Mouse (Mus musculus) embryonic facial prominence, embryonic 10.5 days (tissue): ENCODE measurements around the gene Gna11. TPM values are rescaled to one million over a fixed set of nuclear protein-coding genes. Genes with fewer than 3 reads are reported as not detected.

Experiments used
- DNase-seq: peaks from one replicate; pipeline ENCODE4 v3.0.0-alpha.2; 2017; ENCODE audit warnings: low spot score
- H3K27ac ChIP-seq: fragments of 300-500 bp; sonication (generic); replicated peaks from 2 replicates; pipeline ENCODE4 v1.5.1; 2016; ENCODE audit warnings: mild to moderate bottlenecking
- H3K27me3 ChIP-seq: fragments of 300-500 bp; sonication (generic); replicated peaks from 2 replicates; pipeline ENCODE4 v1.6.1; 2016; ENCODE audit warnings: low read depth, mild to moderate bottlenecking; ENCODE audit not compliant: poor library complexity, severe bottlenecking
- H3K36me3 ChIP-seq: fragments of 300-500 bp; sonication (generic); replicated peaks from 2 replicates; pipeline ENCODE4 v1.6.1; 2016; ENCODE audit warnings: mild to moderate bottlenecking, moderate library complexity
- H3K4me1 ChIP-seq: fragments of 300-500 bp; sonication (generic); 2 replicates; pipeline ENCODE4 v1.6.1; 2016
- H3K4me3 ChIP-seq: fragments of 300-500 bp; sonication (generic); 2 replicates; pipeline ENCODE4 v1.5.1; 2016; ENCODE audit warnings: mild to moderate bottlenecking, moderate library complexity
- H3K9me3 ChIP-seq: fragments of 300-500 bp; sonication (generic); 2 replicates; pipeline ENCODE4 v1.6.1; 2016; ENCODE audit warnings: mild to moderate bottlenecking
- WGBS: fragments of 180-500 bp; shearing (Covaris S2); methylation state at CpG from one replicate; pipeline ENCODE4 v1.1.7; 2016; 5-methylcytosine and 5-hydroxymethylcytosine counted together
- polyA plus RNA-seq: library from polyadenylated mRNA; unstranded; fragments of >200 nt; fragmentation: Nextera tagmentation; extraction: Ambion mirVana; gene quantifications from 2 replicates; pipeline ENCODE4 v1.2.1, GENCODE M21; 2016

Gna11 gene
- 79.0 and 80.4 TPM in 2 replicates for polyA plus RNA-seq

DNA sequence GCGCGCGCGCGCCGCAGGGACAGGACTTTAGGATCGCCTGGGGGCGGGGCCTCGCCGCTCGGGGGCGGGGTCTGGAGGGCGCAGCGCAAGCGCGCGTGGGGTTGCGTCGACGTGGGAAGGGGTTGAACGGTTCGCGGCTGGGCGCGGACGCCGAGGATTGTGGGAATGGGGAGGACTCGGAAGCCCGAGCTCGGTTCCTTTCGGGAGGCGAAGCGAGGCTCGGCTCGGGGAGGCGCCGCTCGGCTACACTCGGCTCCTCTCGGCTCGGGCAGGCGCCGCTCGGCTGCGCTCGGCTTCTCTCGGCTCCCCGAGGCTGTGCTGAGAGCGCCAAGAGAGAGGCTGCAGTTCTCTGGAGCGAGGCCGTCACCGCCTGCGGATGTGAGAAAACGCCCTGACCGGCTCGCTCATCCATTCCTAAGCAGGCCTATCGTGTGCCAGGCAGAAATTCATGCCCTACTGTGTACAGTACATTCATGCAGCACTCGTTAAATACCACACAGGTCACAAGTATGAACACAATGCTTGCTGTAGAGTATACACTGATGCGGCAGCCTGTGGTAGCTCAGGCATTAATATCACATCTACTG lies at the start of gene Gna11:
Gene Gna11, minus strand, starts transcription at position 30 of the 587 bp plus-strand sequence.
- peak; percentile 100 for DNase-seq
- Histone ChIP-seq H3K4me3 (peak within 1 kb of the TSS; percentile 80), H3K4me1 (peaks cover 39% of the 10 kb centered on the region), H3K36me3 (peaks cover 21% of the 10 kb centered on the region), H3K9me3 (no peaks in the 10 kb centered on the region), H3K27me3 (no peaks in the 10 kb centered on the region), H3K27ac (peak within 1 kb of the TSS; percentile 93)
- 1% methylated on average over 59 of the region's 59 CpGs for WGBS

DNA sequence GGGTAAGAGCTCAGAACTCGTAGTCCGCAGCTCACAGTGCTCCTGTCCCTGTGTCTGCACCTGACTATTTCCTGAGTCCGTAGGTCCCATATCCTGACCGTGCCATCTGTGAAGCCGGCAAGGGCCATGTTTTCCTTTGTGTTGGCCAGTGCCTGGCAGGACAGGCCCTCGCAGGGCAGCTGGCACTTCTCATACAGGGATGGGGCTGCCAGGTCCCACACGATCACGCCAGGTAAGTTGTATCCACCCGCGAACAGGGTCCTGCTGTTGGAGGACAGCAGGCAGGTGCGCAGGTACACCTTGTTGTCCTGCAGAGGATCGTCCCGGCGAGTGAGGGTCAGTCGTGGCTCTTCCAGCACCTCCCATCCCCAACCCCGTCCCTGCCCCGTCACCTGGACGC lies 48.9 kb upstream of the Gna11 start:
- Histone ChIP-seq H3K9me3 (no peaks in the 10 kb centered on the region), H3K27me3 (peaks cover 100% of the 10 kb centered on the region), H3K4me1 (peaks cover 42% of the 10 kb centered on the region), H3K27ac (no peak overlapping the region), H3K4me3 (no peak overlapping the region), H3K36me3 (peaks cover 3% of the 10 kb centered on the region; the same call in 1 of the 2 replicates)
- 75% methylated on average over 18 of the region's 18 CpGs for WGBS
- DNase-seq = no peak

- Histone ChIP-seq H3K4me1 (peaks cover 35% of the 10 kb centered on the region), H3K4me3 (no peak overlapping the region), H3K36me3 (peaks cover 9% of the 10 kb centered on the region), H3K27me3 (peaks cover 100% of the 10 kb centered on the region), H3K27ac (no peak overlapping the region), H3K9me3 (no peaks in the 10 kb centered on the region)
- 67% methylated on average over 4 of the region's 4 CpGs for WGBS
- no peak for DNase-seq
Observed at GRCm38 (mm10) chr10:81593223-81593622, 48.2 kb upstream of the Gna11 start.

- 84% methylated on average over 7 of the region's 7 CpGs for WGBS
Observed at GRCm38 (mm10) chr10:81592631-81593030, 47.6 kb upstream of the Gna11 start.

DNA sequence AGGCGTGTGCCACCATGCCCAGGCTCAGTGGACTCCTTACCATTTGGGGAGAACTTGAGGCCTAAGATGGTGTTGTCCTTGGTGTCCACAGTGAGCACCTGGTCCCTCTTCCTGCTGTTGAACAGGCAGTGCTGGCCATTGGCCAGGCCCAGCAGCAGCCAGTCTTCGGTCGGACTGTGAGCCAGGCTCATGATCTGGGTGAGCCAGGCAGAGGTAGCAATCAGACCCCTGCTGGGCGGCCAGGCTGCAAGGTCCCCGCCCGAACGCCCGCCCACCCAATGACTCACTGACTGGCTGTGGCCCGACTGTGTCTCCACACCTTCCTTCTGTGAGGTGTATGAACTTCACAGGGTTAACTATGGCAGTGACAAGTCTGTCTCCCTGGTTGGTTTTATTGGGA lies 46.9 kb upstream of the Gna11 start:
- Histone ChIP-seq H3K9me3 (0 out of 2 replicates have a peak, but pooled peaks cover 3% of the 10 kb centered on the region), H3K36me3 (peaks cover 23% of the 10 kb centered on the region), H3K4me1 (peaks cover 21% of the 10 kb centered on the region), H3K27me3 (peaks cover 100% of the 10 kb centered on the region), H3K4me3 (no peak overlapping the region), H3K27ac (no peak overlapping the region)
- 76% methylated on average over 9 of the region's 9 CpGs for WGBS
- DNase-seq = no peak

More at GRCm38 (mm10) chr10:81592631-81593030, 47.6 kb upstream of the Gna11 start:
- Histone ChIP-seq H3K36me3 (peaks cover 15% of the 10 kb centered on the region), H3K4me3 (no peak overlapping the region), H3K9me3 (0 out of 2 replicates have a peak, but pooled peaks cover 3% of the 10 kb centered on the region), H3K27me3 (peaks cover 100% of the 10 kb centered on the region), H3K27ac (no peak overlapping the region), H3K4me1 (peaks cover 29% of the 10 kb centered on the region)
- DNase-seq = no peak

GRCm38 (mm10) chr10:81588739-81589138 lies 43.7 kb upstream of the Gna11 start:
- Histone ChIP-seq H3K27ac (no peak overlapping the region), H3K9me3 (0 out of 2 replicates have a peak, but pooled peaks cover 3% of the 10 kb centered on the region), H3K36me3 (peaks cover 28% of the 10 kb centered on the region), H3K4me1 (peaks cover 7% of the 10 kb centered on the region; the same call in 1 of the 2 replicates), H3K4me3 (no peak overlapping the region), H3K27me3 (peaks cover 98% of the 10 kb centered on the region)
- DNase-seq = no peak
- WGBS = 69% methylated on average over 7 of the region's 7 CpGs

- peaks cover 98% of the 10 kb centered on the region for H3K27me3 ChIP-seq
- 58% methylated on average over 6 of the region's 6 CpGs for WGBS
- H3K36me3 ChIP-seq = peaks cover 20% of the 10 kb centered on the region
- H3K27ac ChIP-seq = no peak overlapping the region
- H3K4me3 ChIP-seq = no peak overlapping the region
- H3K9me3 ChIP-seq = 0 out of 2 replicates have a peak, but pooled peaks cover 3% of the 10 kb centered on the region
- DNase-seq = no peak
- peaks cover 47% of the 10 kb centered on the region for H3K4me1 ChIP-seq
Observed at GRCm38 (mm10) chr10:81583347-81583746, 38.4 kb upstream of the Gna11 start.

GRCm38 (mm10) chr10:81580441-81581070 lies 35.6 kb upstream of the Gna11 start:
- Histone ChIP-seq H3K27ac (0 out of 2 replicates have a peak overlapping the region, but pooled peaks have one; percentile 3), H3K27me3 (peaks cover 98% of the 10 kb centered on the region), H3K4me3 (peak overlapping the region; percentile 19; the same call in 1 of the 2 replicates), H3K4me1 (peaks cover 55% of the 10 kb centered on the region), H3K9me3 (no peaks in the 10 kb centered on the region), H3K36me3 (no peaks in the 10 kb centered on the region; the same call in 1 of the 2 replicates)
- WGBS = 48% methylated on average over 25 of the region's 25 CpGs
- DNase-seq = peak; percentile 40

DNA sequence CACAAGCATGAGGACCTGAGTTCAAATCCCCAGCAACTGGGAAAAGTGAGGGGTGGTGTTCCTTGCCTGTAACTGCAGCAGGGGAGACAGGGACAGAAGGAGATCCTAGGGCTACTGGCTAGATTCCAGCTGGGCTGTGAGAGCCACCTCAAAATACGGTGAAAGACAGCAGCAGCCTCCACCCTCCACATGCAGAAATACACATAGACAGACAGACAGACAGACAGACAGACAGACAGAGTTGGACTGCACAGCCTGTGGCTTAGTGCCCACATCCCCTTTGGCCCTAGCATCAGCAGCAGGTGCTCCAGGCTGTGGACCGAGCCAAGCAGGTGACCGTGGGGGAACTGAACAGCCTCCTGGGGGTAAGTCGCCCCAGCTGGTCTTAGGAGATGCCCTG lies 35.0 kb upstream of the Gna11 start:
- peak overlapping the region; percentile 19; the same call in 1 of the 2 replicates for H3K4me3 ChIP-seq
- H3K27me3 ChIP-seq = peaks cover 98% of the 10 kb centered on the region
- H3K27ac ChIP-seq = no peak overlapping the region
- no peaks in the 10 kb centered on the region; the same call in 1 of the 2 replicates for H3K36me3 ChIP-seq
- H3K9me3 ChIP-seq = no peaks in the 10 kb centered on the region
- 66% methylated on average over 4 of the region's 4 CpGs for WGBS
- no peak for DNase-seq
- peaks cover 61% of the 10 kb centered on the region for H3K4me1 ChIP-seq

- Histone ChIP-seq H3K27ac (peak overlapping the region; percentile 82), H3K27me3 (peaks cover 89% of the 10 kb centered on the region), H3K9me3 (no peaks in the 10 kb centered on the region), H3K4me1 (peaks cover 65% of the 10 kb centered on the region), H3K4me3 (peak overlapping the region; percentile 64), H3K36me3 (no peaks in the 10 kb centered on the region)
- DNase-seq = peak; percentile 34
- 2% methylated on average over 6 of the region's 6 CpGs for WGBS
Observed at GRCm38 (mm10) chr10:81575695-81576094, 30.7 kb upstream of the Gna11 start.

DNA sequence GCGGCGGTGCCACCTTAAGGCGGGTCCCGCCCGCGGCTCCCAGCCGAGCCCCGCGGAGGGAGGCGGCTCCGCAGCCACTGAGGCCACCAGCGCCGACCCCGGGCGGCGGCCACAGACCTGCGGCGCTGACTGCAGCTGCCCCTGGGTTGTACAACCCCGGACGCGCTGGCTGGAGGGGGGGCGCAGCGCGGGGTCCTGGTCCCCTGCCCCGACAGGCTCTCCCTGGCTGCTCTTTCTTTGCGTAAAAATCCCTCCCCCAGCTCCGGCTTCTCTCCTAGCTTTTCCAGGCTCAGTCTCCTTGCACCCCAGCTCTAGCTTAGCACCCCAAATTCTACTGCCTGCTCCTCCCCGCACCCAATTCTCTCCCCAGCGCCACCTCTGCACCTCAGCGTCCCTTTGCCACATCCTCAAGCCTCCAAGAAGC lies 30.2 kb upstream of the Gna11 start:
- WGBS = under 1% methylated on average over 30 of the region's 30 CpGs
- DNase-seq = peak; percentile 73
- H3K27me3 ChIP-seq = peaks cover 85% of the 10 kb centered on the region

GRCm38 (mm10) chr10:81574081-81575056 lies 29.4 kb upstream of the Gna11 start, which contains the start of gene Tle2:
TSS of gene Tle2 (plus strand) at chr10:81574561.
- DNase-seq = peak; percentile 43
- 18% methylated on average over 10 of the region's 10 CpGs for WGBS
- Histone ChIP-seq H3K9me3 (no peaks in the 10 kb centered on the region), H3K27me3 (peaks cover 82% of the 10 kb centered on the region), H3K27ac (peak within 1 kb of the TSS; percentile 82), H3K36me3 (no peaks in the 10 kb centered on the region), H3K4me3 (peak within 1 kb of the TSS; percentile 64), H3K4me1 (peaks cover 67% of the 10 kb centered on the region)

More for the DNA sequence above, 30.2 kb upstream of the Gna11 start:
- Histone ChIP-seq H3K27ac (peak overlapping the region; percentile 82), H3K4me3 (peak overlapping the region; percentile 64), H3K4me1 (peaks cover 65% of the 10 kb centered on the region), H3K36me3 (no peaks in the 10 kb centered on the region), H3K9me3 (no peaks in the 10 kb centered on the region)
